Mouse (Mus musculus): ENCODE data around the gene Ypel4. TPM values are rescaled to one million over a fixed set of nuclear protein-coding genes. Genes with fewer than 3 reads are reported as not detected.

Gene Ypel4
- polyA plus RNA-seq, 1 experiment = 0.35 TPM

DNA sequence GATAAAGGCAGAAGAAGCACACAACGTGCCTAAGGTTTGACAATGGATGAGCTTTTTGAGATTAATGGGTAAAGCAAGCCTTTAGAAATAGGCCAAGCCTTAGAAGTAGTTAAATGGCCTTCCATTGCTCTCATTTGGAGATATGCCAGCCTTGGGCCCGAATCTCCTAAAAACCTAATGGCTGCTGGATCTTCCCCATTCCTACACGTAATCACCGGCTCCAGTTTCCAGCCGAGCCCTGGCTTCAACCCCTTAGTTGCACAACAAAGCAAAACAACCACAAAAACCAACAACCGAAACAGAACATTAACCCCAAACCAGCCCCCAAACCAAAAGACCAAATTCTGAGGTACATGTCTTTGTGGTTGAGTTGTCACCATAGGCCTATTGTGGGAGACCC, 41.8 kb downstream of the Ypel4 start:
- Histone ChIP-seq H3ac (ENCODE audit: control insufficient read depth, insufficient read length, low read depth) (no peak overlapping the region), H3K4me3 (ENCODE audit: insufficient read depth, poor library complexity, severe bottlenecking) (no peak overlapping the region), H3K79me3 (ENCODE audit: low read depth) (no peaks in the 10 kb centered on the region), H3K36me3 (ENCODE audit: control insufficient read depth, insufficient read depth) (no peaks in the 10 kb centered on the region), H3K79me2 (ENCODE audit: control insufficient read depth, insufficient read depth) (no peaks in the 10 kb centered on the region), H3K27me3 (ENCODE audit: control insufficient read depth, insufficient read depth, insufficient read length) (no peaks in the 10 kb centered on the region)
- TF ChIP-seq FOSL1 (IDR thresholded peaks at IDR 0.05; ENCODE audit: insufficient read depth, low read length, poor library complexity, severe bottlenecking) (no peak), CEBPB (IDR thresholded peaks at IDR 0.05; ENCODE audit: low read depth) (no peak), MYOD1 (IDR thresholded peaks at IDR 0.05; ENCODE audit: control insufficient read depth, insufficient read length, low read depth) (no peak), MYOG (IDR thresholded peaks at IDR 0.05; ENCODE audit: control insufficient read depth, extremely low read depth, insufficient read length) (no peak), USF1 (IDR thresholded peaks at IDR 0.05; ENCODE audit: low read depth) (no peak), CTCF (IDR thresholded peaks at IDR 0.05; ENCODE audit: control insufficient read depth, insufficient read depth, insufficient read length) (no peak), MAX (IDR thresholded peaks at IDR 0.05) (no peak)

DNA sequence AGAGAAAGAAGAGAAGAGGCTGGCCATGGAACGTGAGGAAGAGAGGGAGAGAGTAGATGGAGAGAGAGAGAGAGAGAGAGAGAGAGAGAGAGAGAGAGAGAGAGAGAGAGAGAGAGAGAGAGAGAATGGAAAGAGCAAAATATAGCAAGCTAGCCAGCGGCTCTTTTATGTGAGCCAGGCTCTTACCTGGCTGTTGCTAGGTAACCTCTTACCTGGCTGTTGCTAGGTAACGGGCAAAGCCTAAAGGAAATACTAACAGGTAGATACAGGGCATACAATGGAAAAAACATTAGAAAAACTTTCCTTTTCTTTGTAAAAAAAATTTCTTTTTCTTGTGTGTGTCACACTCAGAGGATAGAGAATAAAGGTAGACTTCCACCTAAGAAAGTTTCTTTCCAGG, 43.8 kb downstream of the Ypel4 start:
- Histone ChIP-seq H3ac (ENCODE audit: control insufficient read depth, insufficient read length, low read depth) (no peak overlapping the region), H3K27me3 (ENCODE audit: control insufficient read depth, insufficient read depth, insufficient read length) (no peaks in the 10 kb centered on the region), H3K4me3 (ENCODE audit: insufficient read depth, poor library complexity, severe bottlenecking) (no peak overlapping the region), H3K36me3 (ENCODE audit: control insufficient read depth, insufficient read depth) (no peaks in the 10 kb centered on the region), H3K79me3 (ENCODE audit: low read depth) (no peaks in the 10 kb centered on the region), H3K79me2 (ENCODE audit: control insufficient read depth, insufficient read depth) (no peaks in the 10 kb centered on the region)
- TF ChIP-seq MYOD1 (IDR thresholded peaks at IDR 0.05; ENCODE audit: control insufficient read depth, insufficient read length, low read depth) (no peak), MYOG (IDR thresholded peaks at IDR 0.05; ENCODE audit: control insufficient read depth, extremely low read depth, insufficient read length) (no peak), FOSL1 (IDR thresholded peaks at IDR 0.05; ENCODE audit: insufficient read depth, low read length, poor library complexity, severe bottlenecking) (no peak), CEBPB (IDR thresholded peaks at IDR 0.05; ENCODE audit: low read depth) (no peak), MAX (IDR thresholded peaks at IDR 0.05) (no peak)

DNA sequence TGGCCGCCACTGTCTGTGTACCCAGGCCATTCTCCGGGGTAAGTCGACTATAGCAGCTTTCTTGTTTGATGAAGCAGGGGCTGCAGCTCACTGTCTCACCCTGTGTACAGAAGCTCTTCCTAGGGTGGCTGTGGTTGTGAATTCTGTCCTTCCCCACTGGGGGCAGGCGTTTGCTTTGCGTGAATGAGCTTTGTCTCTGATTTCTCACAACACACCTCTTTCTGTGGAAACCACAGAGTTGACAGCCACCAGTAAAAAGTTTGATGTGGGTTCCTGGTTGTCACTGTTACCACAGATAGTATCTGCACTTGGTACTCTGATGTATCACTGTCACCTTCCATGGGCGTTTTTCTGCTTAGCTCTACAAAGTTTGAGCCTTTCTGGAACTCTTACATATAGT, 45.4 kb downstream of the Ypel4 start:
- TF ChIP-seq FOSL1 (IDR thresholded peaks at IDR 0.05; ENCODE audit: insufficient read depth, low read length, poor library complexity, severe bottlenecking) (no peak), MAX (IDR thresholded peaks at IDR 0.05) (no peak), USF1 (IDR thresholded peaks at IDR 0.05; ENCODE audit: low read depth) (no peak), MYOG (IDR thresholded peaks at IDR 0.05; ENCODE audit: control insufficient read depth, extremely low read depth, insufficient read length) (no peak), CTCF (IDR thresholded peaks at IDR 0.05; ENCODE audit: control insufficient read depth, insufficient read depth, insufficient read length) (no peak), CEBPB (IDR thresholded peaks at IDR 0.05; ENCODE audit: low read depth) (no peak), MYOD1 (IDR thresholded peaks at IDR 0.05; ENCODE audit: control insufficient read depth, insufficient read length, low read depth) (no peak)
- no peak overlapping the region for H3ac ChIP-seq (ENCODE audit: control insufficient read depth, insufficient read length, low read depth)
- no peaks in the 10 kb centered on the region for H3K36me3 ChIP-seq (ENCODE audit: control insufficient read depth, insufficient read depth)
- no peaks in the 10 kb centered on the region for H3K27me3 ChIP-seq (ENCODE audit: control insufficient read depth, insufficient read depth, insufficient read length)
- no peak overlapping the region for H3K4me3 ChIP-seq (ENCODE audit: insufficient read depth, poor library complexity, severe bottlenecking)
- no peaks in the 10 kb centered on the region for H3K79me2 ChIP-seq (ENCODE audit: control insufficient read depth, insufficient read depth)
- H3K79me3 ChIP-seq (ENCODE audit: low read depth) = no peaks in the 10 kb centered on the region

GRCm38 (mm10) chr2:84783315-84783714, 49.5 kb downstream of the Ypel4 start:
- Histone ChIP-seq H3K36me3 (ENCODE audit: control insufficient read depth, insufficient read depth) (no peaks in the 10 kb centered on the region), H3K79me2 (ENCODE audit: control insufficient read depth, insufficient read depth) (no peaks in the 10 kb centered on the region), H3K79me3 (ENCODE audit: low read depth) (no peaks in the 10 kb centered on the region), H3ac (ENCODE audit: control insufficient read depth, insufficient read length, low read depth) (no peak overlapping the region), H3K4me3 (ENCODE audit: insufficient read depth, poor library complexity, severe bottlenecking) (no peak overlapping the region), H3K27me3 (ENCODE audit: control insufficient read depth, insufficient read depth, insufficient read length) (no peaks in the 10 kb centered on the region)
- TF ChIP-seq USF1 (IDR thresholded peaks at IDR 0.05; ENCODE audit: low read depth) (no peak), MYOD1 (IDR thresholded peaks at IDR 0.05; ENCODE audit: control insufficient read depth, insufficient read length, low read depth) (no peak), CEBPB (IDR thresholded peaks at IDR 0.05; ENCODE audit: low read depth) (no peak), FOSL1 (IDR thresholded peaks at IDR 0.05; ENCODE audit: insufficient read depth, low read length, poor library complexity, severe bottlenecking) (no peak), MYOG (IDR thresholded peaks at IDR 0.05; ENCODE audit: control insufficient read depth, extremely low read depth, insufficient read length) (no peak), MAX (IDR thresholded peaks at IDR 0.05) (no peak), CTCF (IDR thresholded peaks at IDR 0.05; ENCODE audit: control insufficient read depth, insufficient read depth, insufficient read length) (no peak)

DNA sequence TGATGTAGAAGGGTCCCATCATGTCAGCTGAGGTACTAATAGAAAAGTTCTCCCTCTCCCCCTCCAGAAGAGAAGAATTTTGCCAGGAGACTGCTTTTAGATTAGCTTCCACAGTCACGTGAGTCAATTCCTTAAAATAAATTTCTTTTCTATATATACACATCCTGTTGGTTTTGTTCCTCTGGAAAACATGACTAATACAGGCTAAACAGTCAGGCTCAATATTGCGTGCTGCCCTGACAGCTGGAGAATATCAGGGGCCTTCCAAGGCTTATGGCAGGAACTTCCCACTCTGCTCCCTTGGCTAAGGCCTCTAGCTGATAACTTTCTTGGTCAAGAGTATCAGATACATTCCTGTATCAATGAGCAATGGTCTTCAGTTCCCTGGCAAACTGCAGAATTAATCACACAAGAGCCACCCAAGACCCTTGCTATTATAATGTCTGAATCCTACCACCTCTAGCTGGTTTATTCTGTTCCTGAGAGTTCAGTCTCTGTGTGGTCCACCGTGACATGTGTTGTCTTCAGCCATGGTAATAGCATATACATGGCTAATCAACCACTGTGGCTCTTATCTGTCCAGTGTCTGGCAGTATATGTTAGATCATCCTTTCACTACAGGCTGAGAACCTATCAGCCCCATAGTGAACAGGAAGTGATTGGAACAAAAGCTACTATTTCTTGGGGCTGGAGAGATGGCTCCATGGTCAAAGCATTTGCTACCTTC, 50.1 kb downstream of the Ypel4 start:
- Histone ChIP-seq H3ac (ENCODE audit: control insufficient read depth, insufficient read length, low read depth) (no peak overlapping the region), H3K4me3 (ENCODE audit: insufficient read depth, poor library complexity, severe bottlenecking) (no peak overlapping the region), H3K36me3 (ENCODE audit: control insufficient read depth, insufficient read depth) (no peaks in the 10 kb centered on the region), H3K79me3 (ENCODE audit: low read depth) (no peaks in the 10 kb centered on the region), H3K79me2 (ENCODE audit: control insufficient read depth, insufficient read depth) (no peaks in the 10 kb centered on the region), H3K27me3 (ENCODE audit: control insufficient read depth, insufficient read depth, insufficient read length) (no peaks in the 10 kb centered on the region)
- TF ChIP-seq MYOD1 (IDR thresholded peaks at IDR 0.05; ENCODE audit: control insufficient read depth, insufficient read length, low read depth) = no peak
- TF ChIP-seq MYOG (IDR thresholded peaks at IDR 0.05; ENCODE audit: control insufficient read depth, extremely low read depth, insufficient read length) = no peak
- no peak for TF ChIP-seq CEBPB (IDR thresholded peaks at IDR 0.05; ENCODE audit: low read depth)
- no peak for TF ChIP-seq CTCF (IDR thresholded peaks at IDR 0.05; ENCODE audit: control insufficient read depth, insufficient read depth, insufficient read length)
- TF ChIP-seq FOSL1 (IDR thresholded peaks at IDR 0.05; ENCODE audit: insufficient read depth, low read length, poor library complexity, severe bottlenecking) = no peak
- TF ChIP-seq MAX (IDR thresholded peaks at IDR 0.05) = no peak
- TF ChIP-seq USF1 (IDR thresholded peaks at IDR 0.05; ENCODE audit: low read depth) = peak; percentile 53

Small RNA genes lying within 50 kb of the gene (microRNA-seq; reads per million reads assigned to microRNA genes)
- gene Mir130a (ENCODE audit: borderline microRNAs expressed) = 15,369 reads per million, percentile 97 among the genes with 10 or more reads in this experiment

Other genes starting within 250 kb of the Ypel4 start
- 79.9 TPM for gene Ctnnd1, start 83.3 kb upstream of the Ypel4 start, polyA plus RNA-seq (2012; fragmentation: generic; extraction: Trizol)
- 0.08 TPM for gene Btbd18, start 75.0 kb upstream of the Ypel4 start, polyA plus RNA-seq (2012; fragmentation: generic; extraction: Trizol)
- 355 TPM for gene Selenoh, start 63.3 kb upstream of the Ypel4 start, polyA plus RNA-seq (2012; fragmentation: generic; extraction: Trizol)
- gene Gm28635, start 56.0 kb upstream of the Ypel4 start, polyA plus RNA-seq (2012; fragmentation: generic; extraction: Trizol) = not detected
- 20.4 TPM for gene Med19, start 55.7 kb upstream of the Ypel4 start, polyA plus RNA-seq (2012; fragmentation: generic; extraction: Trizol)
- gene Tmx2, start 54.9 kb upstream of the Ypel4 start, polyA plus RNA-seq (2012; fragmentation: generic; extraction: Trizol) = 90.0 TPM
- 35.4 TPM for gene Zdhhc5, start 18.9 kb upstream of the Ypel4 start, polyA plus RNA-seq (2012; fragmentation: generic; extraction: Trizol)
- 13.9 TPM for gene Clp1, start 6.7 kb upstream of the Ypel4 start, polyA plus RNA-seq (2012; fragmentation: generic; extraction: Trizol)
- gene Gm19426, start 9.6 kb downstream of the Ypel4 start, polyA plus RNA-seq (2012; fragmentation: generic; extraction: Trizol) = 4.4 TPM
- 0.15 TPM for gene Serping1, start 41.4 kb downstream of the Ypel4 start, polyA plus RNA-seq (2012; fragmentation: generic; extraction: Trizol)
- gene Ube2l6, start 64.8 kb downstream of the Ypel4 start, polyA plus RNA-seq (2012; fragmentation: generic; extraction: Trizol) = 16.2 TPM
- 0.06 TPM for gene Smtnl1, start 88.6 kb downstream of the Ypel4 start, polyA plus RNA-seq (2012; fragmentation: generic; extraction: Trizol)
- 108 TPM for gene Timm10, start 92.9 kb downstream of the Ypel4 start, polyA plus RNA-seq (2012; fragmentation: generic; extraction: Trizol)
- gene Slc43a1, start 104.8 kb downstream of the Ypel4 start, polyA plus RNA-seq (2012; fragmentation: generic; extraction: Trizol) = 6.6 TPM
- gene Rtn4rl2, start 152.7 kb downstream of the Ypel4 start, polyA plus RNA-seq (2012; fragmentation: generic; extraction: Trizol) = 0.18 TPM
- 10.5 TPM for gene Slc43a3, start 202.5 kb downstream of the Ypel4 start, polyA plus RNA-seq (2012; fragmentation: generic; extraction: Trizol)
- not detected for gene Prg2, start 246.4 kb downstream of the Ypel4 start, polyA plus RNA-seq (2012; fragmentation: generic; extraction: Trizol)